Mouse (Mus musculus) kidney, adult 18-20 months (tissue): ENCODE data around the gene Foxc2.
A peak's percentile ranks its signal among the peaks of the same experiment; 100 is the strongest.

Source experiments
- DNase-seq: peaks from one replicate; pipeline ENCODE4 v3.0.0; 2021

The Foxc2 gene

GRCm38 (mm10) chr8:121148573-121149083 lies 32.7 kb downstream of the Foxc2 start:
- DNase-seq: no peak

GRCm38 (mm10) chr8:121152394-121152793 lies 36.4 kb downstream of the Foxc2 start:
- no peak for DNase-seq

- no peak for DNase-seq
Measured at GRCm38 (mm10) chr8:121156990-121157491, 41.1 kb downstream of the Foxc2 start.

GRCm38 (mm10) chr8:121158812-121159211 lies 42.8 kb downstream of the Foxc2 start:
- no peak for DNase-seq

GRCm38 (mm10) chr8:121161437-121161836 lies 45.5 kb downstream of the Foxc2 start:
- no peak for DNase-seq

- no peak for DNase-seq
Measured at GRCm38 (mm10) chr8:121162413-121162812, 46.4 kb downstream of the Foxc2 start.

- peak; percentile 15 for DNase-seq
Measured at GRCm38 (mm10) chr8:121162906-121163695, 47.1 kb downstream of the Foxc2 start.

GRCm38 (mm10) chr8:121164017-121164469 lies 48.1 kb downstream of the Foxc2 start:
- peak; percentile 50 for DNase-seq

- no peak for DNase-seq
Measured at GRCm38 (mm10) chr8:121168033-121168432, 52.1 kb downstream of the Foxc2 start.
